Mouse (Mus musculus): ENCODE results near the gene Nlrc5. TPM values are rescaled to one million over a fixed set of nuclear protein-coding genes. Genes with fewer than 3 reads are reported as not detected.

Nlrc5 gene
- polyA plus RNA-seq, 1 experiment from 2014 or later = 0.11 TPM

DNA sequence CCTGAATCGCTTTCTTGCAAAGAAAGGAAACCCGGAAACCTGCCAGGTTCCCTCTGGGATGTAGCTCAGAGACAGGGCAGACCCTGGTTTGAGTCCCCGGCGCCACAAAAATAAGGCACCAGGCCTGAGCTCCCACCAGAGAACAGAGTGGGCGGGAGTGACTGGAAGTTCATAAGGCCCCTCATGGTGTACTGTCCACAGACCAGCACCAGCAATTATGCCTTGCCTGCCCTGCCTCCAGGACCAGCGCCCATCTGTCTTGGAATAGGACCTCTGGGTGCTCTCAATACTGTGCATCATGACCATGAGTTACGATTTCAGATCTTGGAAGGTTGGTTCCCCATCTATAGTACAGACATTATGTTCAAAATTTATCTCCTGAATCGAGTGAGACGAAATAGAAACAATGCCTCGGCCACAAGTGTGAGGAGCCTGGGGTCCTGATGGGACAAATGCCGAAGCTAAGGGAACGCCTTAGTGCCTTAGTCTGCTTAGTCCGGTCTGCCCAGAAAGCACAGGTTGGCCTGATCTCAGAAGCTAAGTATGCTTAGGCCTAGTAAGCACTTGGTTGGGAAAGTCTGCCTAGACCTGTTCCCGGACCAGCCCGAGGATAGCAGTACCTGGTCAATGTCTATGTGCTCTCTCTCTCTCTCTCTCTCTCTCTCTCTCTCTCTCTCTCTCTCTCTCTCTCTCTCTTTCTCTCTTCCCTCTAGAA lies 1.4 kb downstream of the Nlrc5 start:
- DNase-seq (no peak), ATAC-seq (ENCODE audit: insufficient read depth) (no peak)
- H3K9me3 ChIP-seq (ENCODE audit: low read depth, low read length) = no peaks in the 10 kb centered on the region
- 87% methylated on average over 15 of the region's 15 CpGs for WGBS
- no peak for TF ChIP-seq CTCF (IDR thresholded peaks at IDR 0.05; ENCODE audit: low read depth)
- no peak overlapping the region for H3K4me3 ChIP-seq (ENCODE audit: low read depth, low read length)
- no peak overlapping the region for H3K4me2 ChIP-seq
- H3K27ac ChIP-seq (ENCODE audit: low read depth) = no peak overlapping the region
- H3K36me3 ChIP-seq (ENCODE audit: insufficient read depth) = no peaks in the 10 kb centered on the region
- H3K27me3 ChIP-seq (ENCODE audit: insufficient read depth, low read length) = peaks cover 8% of the 10 kb centered on the region; the same call in 1 of the 2 replicates
- no peak overlapping the region for H3K9ac ChIP-seq
- no peaks in the 10 kb centered on the region for H3K4me1 ChIP-seq (ENCODE audit: insufficient read depth)

DNA sequence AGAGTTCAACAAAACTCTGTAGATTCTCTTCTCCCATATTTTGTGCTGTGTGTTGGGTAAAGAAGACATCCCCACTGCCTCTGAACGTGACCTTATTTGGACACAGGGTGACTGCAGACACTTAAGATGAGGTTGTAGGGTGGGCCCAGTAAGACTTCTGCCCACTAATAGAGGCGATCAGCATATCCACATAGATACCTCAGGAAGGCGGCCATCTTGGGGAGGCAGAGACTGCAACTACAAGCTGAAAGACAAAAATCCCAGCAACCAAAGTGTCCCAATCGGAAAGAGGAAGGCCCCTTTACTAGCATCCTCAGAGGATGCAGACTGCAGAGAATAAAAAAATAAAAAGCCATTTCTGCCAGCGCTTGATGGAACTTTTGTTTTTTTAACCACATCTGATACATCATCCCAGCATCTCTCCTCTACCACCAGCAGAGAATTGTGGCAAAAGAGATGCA lies 2.0 kb downstream of the Nlrc5 start:
- no peak for TF ChIP-seq CTCF (IDR thresholded peaks at IDR 0.05; ENCODE audit: low read depth)
- H3K9me3 ChIP-seq (ENCODE audit: low read depth, low read length) = no peaks in the 10 kb centered on the region
- no peak overlapping the region for H3K4me3 ChIP-seq (ENCODE audit: low read depth, low read length)
- H3K4me2 ChIP-seq = no peak overlapping the region
- no peaks in the 10 kb centered on the region for H3K4me1 ChIP-seq (ENCODE audit: insufficient read depth)
- no peak overlapping the region for H3K27ac ChIP-seq (ENCODE audit: low read depth)
- H3K27me3 ChIP-seq (ENCODE audit: insufficient read depth, low read length) = peaks cover 8% of the 10 kb centered on the region; the same call in 1 of the 2 replicates
- WGBS = 77% methylated on average over 5 of the region's 5 CpGs
- ATAC-seq (ENCODE audit: insufficient read depth) (no peak), DNase-seq (no peak)
- no peak overlapping the region for H3K9ac ChIP-seq
- H3K36me3 ChIP-seq (ENCODE audit: insufficient read depth) = no peaks in the 10 kb centered on the region

GRCm38 (mm10) chr8:94436900-94437299 lies 2.7 kb downstream of the Nlrc5 start:
- no peak overlapping the region for H3K4me3 ChIP-seq (ENCODE audit: low read depth, low read length)
- H3K27ac ChIP-seq (ENCODE audit: low read depth) = no peak overlapping the region
- no peak overlapping the region for H3K4me2 ChIP-seq
- DNase-seq (no peak), ATAC-seq (ENCODE audit: insufficient read depth) (no peak)
- no peak for TF ChIP-seq CTCF (IDR thresholded peaks at IDR 0.05; ENCODE audit: low read depth)
- H3K4me1 ChIP-seq (ENCODE audit: insufficient read depth) = no peaks in the 10 kb centered on the region
- 75% methylated on average over 3 of the region's 3 CpGs for WGBS
- H3K9me3 ChIP-seq (ENCODE audit: low read depth, low read length) = no peaks in the 10 kb centered on the region
- no peak overlapping the region for H3K9ac ChIP-seq
- peaks cover 8% of the 10 kb centered on the region; the same call in 1 of the 2 replicates for H3K27me3 ChIP-seq (ENCODE audit: insufficient read depth, low read length)
- H3K36me3 ChIP-seq (ENCODE audit: insufficient read depth) = no peaks in the 10 kb centered on the region

DNA sequence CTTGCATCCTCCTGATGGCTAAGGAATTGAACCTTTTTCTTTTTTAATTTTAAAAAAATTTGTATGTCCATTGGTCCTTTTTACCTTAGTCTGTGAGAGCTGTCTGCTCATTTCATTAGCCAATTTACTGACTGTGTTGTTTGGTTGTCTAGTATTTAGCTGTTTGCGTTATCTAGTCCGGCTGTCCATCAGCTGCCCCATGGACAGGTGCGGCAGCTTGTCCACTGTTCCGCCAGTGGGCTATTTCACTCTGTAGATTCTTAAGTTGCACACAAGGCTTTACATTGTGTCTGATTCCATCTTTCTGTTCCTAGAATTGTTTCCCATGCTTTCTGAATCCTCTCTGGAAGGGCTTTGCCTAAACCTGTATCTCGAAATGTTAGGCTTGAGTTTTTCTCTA lies 4.5 kb downstream of the Nlrc5 start:
- Histone ChIP-seq H3K36me3 (ENCODE audit: insufficient read depth) (no peaks in the 10 kb centered on the region), H3K27ac (ENCODE audit: low read depth) (no peak overlapping the region), H3K4me2 (no peak overlapping the region), H3K27me3 (ENCODE audit: insufficient read depth, low read length) (peaks cover 4% of the 10 kb centered on the region; the same call in 1 of the 2 replicates), H3K4me1 (ENCODE audit: insufficient read depth) (no peaks in the 10 kb centered on the region), H3K9ac (no peak overlapping the region), H3K9me3 (ENCODE audit: low read depth, low read length) (no peaks in the 10 kb centered on the region), H3K4me3 (ENCODE audit: low read depth, low read length) (no peak overlapping the region)
- TF ChIP-seq CTCF (IDR thresholded peaks at IDR 0.05; ENCODE audit: low read depth) = no peak
- 85% methylated on average over 5 of the region's 5 CpGs for WGBS
- DNase-seq (no peak), ATAC-seq (ENCODE audit: insufficient read depth) (no peak)

- TF ChIP-seq CTCF (IDR thresholded peaks at IDR 0.05; ENCODE audit: low read depth) = no peak
- no peak overlapping the region for H3K4me3 ChIP-seq (ENCODE audit: low read depth, low read length)
- no peaks in the 10 kb centered on the region for H3K36me3 ChIP-seq (ENCODE audit: insufficient read depth)
- no peaks in the 10 kb centered on the region for H3K4me1 ChIP-seq (ENCODE audit: insufficient read depth)
- H3K27me3 ChIP-seq (ENCODE audit: insufficient read depth, low read length) = no peaks in the 10 kb centered on the region
- no peak overlapping the region for H3K4me2 ChIP-seq
- no peak overlapping the region for H3K9ac ChIP-seq
- H3K9me3 ChIP-seq (ENCODE audit: low read depth, low read length) = no peaks in the 10 kb centered on the region
- ATAC-seq (ENCODE audit: insufficient read depth) = no peak
- no peak overlapping the region for H3K27ac ChIP-seq (ENCODE audit: low read depth)
- no peak for DNase-seq
These were observed 5.5 kb downstream of the Nlrc5 start for GRCm38 (mm10) chr8:94439691-94440090.

GRCm38 (mm10) chr8:94440389-94440788 lies 6.2 kb downstream of the Nlrc5 start:
- no peak overlapping the region for H3K4me2 ChIP-seq
- WGBS = 92% methylated on average over 1 of the region's 1 CpGs
- DNase-seq (no peak), ATAC-seq (ENCODE audit: insufficient read depth) (no peak)
- no peaks in the 10 kb centered on the region for H3K9me3 ChIP-seq (ENCODE audit: low read depth, low read length)
- no peak for TF ChIP-seq CTCF (IDR thresholded peaks at IDR 0.05; ENCODE audit: low read depth)
- H3K27ac ChIP-seq (ENCODE audit: low read depth) = no peak overlapping the region
- H3K4me3 ChIP-seq (ENCODE audit: low read depth, low read length) = no peak overlapping the region
- no peaks in the 10 kb centered on the region for H3K27me3 ChIP-seq (ENCODE audit: insufficient read depth, low read length)
- H3K36me3 ChIP-seq (ENCODE audit: insufficient read depth) = no peaks in the 10 kb centered on the region
- H3K4me1 ChIP-seq (ENCODE audit: insufficient read depth) = no peaks in the 10 kb centered on the region
- H3K9ac ChIP-seq = no peak overlapping the region

GRCm38 (mm10) chr8:94441686-94442085 lies 7.5 kb downstream of the Nlrc5 start:
- Histone ChIP-seq H3K4me1 (ENCODE audit: insufficient read depth) (no peaks in the 10 kb centered on the region), H3K36me3 (ENCODE audit: insufficient read depth) (no peaks in the 10 kb centered on the region), H3K4me3 (ENCODE audit: low read depth, low read length) (no peak overlapping the region), H3K9ac (no peak overlapping the region), H3K9me3 (ENCODE audit: low read depth, low read length) (no peaks in the 10 kb centered on the region), H3K4me2 (no peak overlapping the region), H3K27ac (ENCODE audit: low read depth) (no peak overlapping the region), H3K27me3 (ENCODE audit: insufficient read depth, low read length) (no peaks in the 10 kb centered on the region)
- TF ChIP-seq CTCF (IDR thresholded peaks at IDR 0.05; ENCODE audit: low read depth) = no peak
- DNase-seq (no peak), ATAC-seq (ENCODE audit: insufficient read depth) (no peak)
- WGBS = 79% methylated on average over 1 of the region's 1 CpGs

Data from lung, embryonic 14.5 days (tissue).